Mouse (Mus musculus) A20 (cell line): ENCODE data around the gene Gm6217.
"Not testable (repeated sequence)": the region's sequence is repeated elsewhere in the genome, so short reads cannot be mapped to it uniquely, and the experiment has no call there.

Experiments
- DNase-seq: peaks from one replicate; pipeline ENCODE4 v3.0.0-alpha.2; 2011; ENCODE audit warnings: low read depth, low spot score

The Gm6217 gene

DNA sequence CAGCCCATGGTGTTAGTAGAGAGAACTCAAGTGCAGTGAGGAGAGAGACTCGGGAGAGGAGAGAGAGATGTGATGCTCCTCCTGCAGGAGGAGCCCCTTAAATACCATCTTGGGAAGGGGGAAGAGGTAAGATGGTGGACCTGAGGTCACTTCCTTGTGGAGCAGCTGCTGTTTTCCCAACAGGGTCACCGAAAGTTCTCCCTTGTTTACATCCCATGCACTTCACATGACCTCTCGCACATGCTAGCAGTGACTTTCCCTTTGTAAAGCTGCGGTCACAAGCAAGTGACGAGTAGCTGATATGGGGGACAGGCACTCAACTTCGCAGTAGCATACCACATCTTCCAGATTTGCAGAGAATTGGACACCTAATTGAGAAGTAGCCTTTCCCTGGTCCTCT, at the start of gene Gm6217:
Gm6217 (minus strand) TSS at position 74 of the 400 bp plus-strand sequence.
- DNase-seq = not testable (repeated sequence)

DNA sequence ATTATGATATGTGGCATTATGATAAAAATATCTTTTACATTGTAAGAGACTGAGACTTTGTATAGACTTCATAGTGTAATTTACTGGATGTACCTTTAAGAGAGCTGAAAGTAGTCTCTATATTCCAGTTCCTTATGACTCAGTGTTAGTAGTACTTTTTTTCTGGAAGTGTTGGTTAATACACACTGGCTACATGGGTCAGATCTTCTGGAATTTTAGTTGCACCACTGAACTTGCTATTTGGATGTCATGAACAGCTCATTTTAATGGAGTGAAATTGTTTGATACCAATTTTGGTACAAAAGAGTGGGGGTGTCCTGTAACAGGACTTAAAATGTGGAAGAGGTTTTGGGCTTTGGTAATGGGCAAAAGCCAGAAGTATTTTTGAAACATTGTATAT, 46.6 kb upstream of the Gm6217 start:
- no peak for DNase-seq

GRCm38 (mm10) chr1:82975750-82976149, 44.6 kb upstream of the Gm6217 start:
- no peak for DNase-seq

DNA sequence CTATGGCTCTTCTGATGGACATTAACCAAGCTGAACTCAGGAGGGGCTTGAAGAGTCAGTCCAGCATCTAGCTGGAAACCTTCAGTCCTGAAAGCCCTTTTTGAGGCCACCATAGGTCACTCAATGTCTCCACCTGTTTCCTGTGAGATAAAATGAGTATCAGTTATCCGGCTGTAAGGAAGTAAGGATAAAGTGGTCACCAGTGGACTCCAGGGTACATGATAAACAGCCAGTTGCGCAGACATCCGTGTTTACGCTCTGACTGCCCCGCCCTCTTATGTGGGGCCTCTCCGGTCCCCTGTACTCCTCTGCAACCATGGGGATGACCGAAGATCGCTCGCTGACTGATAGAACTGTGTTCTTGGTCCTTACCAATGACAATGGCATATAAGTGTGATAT, 43.1 kb upstream of the Gm6217 start:
- DNase-seq = no peak

- no peak for DNase-seq
Measured at GRCm38 (mm10) chr1:82973901-82974300, 42.7 kb upstream of the Gm6217 start.

DNA sequence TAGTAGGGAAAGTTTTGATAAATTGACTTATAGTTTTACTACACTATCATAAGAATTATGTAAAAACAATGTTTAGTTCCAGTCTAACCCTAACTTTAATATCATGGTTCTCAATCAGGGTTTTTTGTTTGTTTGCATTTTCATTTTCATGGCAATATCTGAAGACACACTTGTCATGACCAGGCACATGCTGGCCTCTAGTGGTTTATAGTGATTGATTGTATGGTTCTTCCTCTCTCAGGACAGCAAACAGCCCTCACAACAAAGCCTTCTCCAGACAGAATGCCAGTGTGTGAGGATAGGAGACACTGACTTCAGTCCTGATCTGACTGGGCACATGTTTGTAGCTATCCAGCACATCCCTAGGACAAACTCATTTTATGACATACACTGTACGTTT, 42.0 kb upstream of the Gm6217 start:
- DNase-seq = peak; percentile 13

DNA sequence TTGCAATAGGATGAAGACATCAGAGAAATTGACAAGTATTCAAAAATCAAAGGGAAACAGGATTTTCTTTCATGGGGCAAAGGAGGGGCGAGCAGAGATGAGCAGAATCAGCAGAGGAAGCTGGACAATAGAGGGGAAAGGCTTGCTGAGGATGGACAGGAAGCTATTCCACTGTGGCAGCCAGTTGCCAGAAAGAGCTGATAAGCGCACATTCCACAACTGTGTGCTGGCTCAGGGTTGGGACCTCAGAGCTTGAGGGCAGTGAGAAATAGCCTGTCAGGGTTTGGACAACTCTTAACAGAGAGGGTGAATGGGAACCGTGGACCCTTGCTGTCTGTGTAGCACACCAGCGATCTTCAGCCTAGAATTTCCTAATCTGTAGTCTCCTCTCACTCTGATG, 40.8 kb upstream of the Gm6217 start:
- DNase-seq = no peak

DNA sequence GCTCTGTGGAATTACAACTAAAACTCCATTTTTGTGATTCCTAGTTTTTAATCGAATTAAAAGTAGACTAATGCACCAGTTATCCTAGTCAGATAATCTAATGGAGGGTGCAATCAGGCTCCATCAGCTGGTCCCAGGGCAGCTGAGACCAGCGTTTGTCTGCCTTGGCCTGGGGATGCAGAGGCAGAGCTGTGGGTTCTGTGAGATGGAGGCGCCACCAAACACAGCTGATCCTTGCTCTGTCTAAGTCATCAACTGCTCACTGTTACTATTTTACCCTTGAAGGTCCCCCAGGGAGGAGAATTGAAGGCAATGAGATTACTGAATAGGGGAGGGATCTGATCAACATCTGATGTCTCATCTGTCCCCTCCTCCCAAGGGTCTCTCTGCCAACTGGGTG, 35.2 kb upstream of the Gm6217 start:
- DNase-seq = no peak

DNA sequence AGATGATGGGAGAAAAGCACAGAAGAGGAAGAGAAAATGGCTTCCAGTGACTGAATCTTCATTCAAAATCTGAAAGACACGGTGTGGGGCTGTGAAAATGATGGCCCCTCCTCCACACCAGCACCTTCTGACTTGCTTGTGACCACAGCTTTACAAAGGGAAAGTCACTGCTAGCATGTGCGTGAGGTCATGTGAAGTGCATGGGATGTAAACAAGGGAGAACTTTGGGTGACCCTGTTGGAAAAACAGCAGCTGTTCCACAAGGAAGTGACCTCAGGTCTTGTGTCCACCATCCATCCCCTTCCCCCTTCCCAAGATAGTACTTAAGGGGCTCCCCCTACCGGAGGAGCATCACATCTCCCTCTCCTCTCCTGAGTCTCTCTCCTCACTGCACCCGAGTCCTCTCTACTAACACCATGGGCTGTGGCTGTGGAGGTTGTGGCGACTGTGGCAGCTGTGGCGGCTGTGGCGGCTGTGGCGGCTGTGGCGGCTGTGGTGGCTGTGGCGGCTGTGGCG, 28.7 kb upstream of the Gm6217 start, which contains the start of gene Gm47955:
Gm47955 (plus strand) TSS at position 417 of the 516 bp plus-strand sequence.
- DNase-seq = no peak

- DNase-seq = not testable (repeated sequence)
Measured at GRCm38 (mm10) chr1:82955913-82956312, 24.7 kb upstream of the Gm6217 start, which contains the start of gene Gm7544. Gm7544 (minus strand) TSS chr1:82956013.

DNA sequence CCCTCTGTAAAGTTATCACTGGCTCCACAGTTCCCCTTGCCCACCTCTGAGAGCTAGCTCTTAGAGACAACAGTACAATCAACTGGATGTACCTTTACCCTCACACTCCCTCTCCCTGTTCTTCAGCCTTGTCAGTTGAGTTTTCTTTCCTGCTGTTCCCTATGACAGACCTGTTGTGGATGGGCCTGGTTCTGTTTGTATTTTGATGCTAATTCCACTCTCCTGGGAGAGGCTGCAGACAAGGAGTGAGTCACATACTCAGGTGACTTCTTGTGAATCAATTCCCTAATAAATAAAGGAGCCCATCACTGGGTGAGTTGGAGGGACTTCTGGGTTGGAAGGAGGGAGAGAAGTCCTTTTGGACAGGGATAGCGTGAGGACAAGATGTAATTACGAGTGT, 17.4 kb upstream of the Gm6217 start:
- DNase-seq = no peak

DNA sequence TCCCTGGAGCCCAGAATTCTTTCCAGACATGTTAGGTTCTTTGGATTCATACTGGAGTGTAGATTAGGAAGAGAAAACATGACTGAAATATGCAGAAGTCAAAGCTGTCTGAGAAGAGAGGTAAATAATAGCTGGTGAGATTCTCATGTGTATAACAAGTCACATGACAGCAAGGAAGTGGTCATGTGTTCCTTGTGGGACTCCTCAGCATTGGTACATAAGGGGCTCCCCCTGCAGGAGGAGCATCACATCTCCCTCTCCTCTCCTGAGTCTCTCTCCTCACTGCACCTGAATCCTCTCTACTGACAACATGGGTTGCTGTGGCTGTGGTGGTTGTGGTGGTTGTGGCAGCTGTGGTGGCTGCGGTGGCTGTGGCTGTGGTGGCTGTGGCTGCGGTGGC, 14.8 kb upstream of the Gm6217 start:
- not testable (repeated sequence) for DNase-seq

- DNase-seq = not testable (repeated sequence)
Measured at GRCm38 (mm10) chr1:82943295-82943694, 12.1 kb upstream of the Gm6217 start, which contains the start of gene A030003K21Rik. A030003K21Rik (minus strand) TSS chr1:82943388.

- DNase-seq = not testable (repeated sequence)
Measured at GRCm38 (mm10) chr1:82942505-82942904, 11.3 kb upstream of the Gm6217 start.

- DNase-seq = no peak
Measured at GRCm38 (mm10) chr1:82938666-82939065, 7.5 kb upstream of the Gm6217 start.

DNA sequence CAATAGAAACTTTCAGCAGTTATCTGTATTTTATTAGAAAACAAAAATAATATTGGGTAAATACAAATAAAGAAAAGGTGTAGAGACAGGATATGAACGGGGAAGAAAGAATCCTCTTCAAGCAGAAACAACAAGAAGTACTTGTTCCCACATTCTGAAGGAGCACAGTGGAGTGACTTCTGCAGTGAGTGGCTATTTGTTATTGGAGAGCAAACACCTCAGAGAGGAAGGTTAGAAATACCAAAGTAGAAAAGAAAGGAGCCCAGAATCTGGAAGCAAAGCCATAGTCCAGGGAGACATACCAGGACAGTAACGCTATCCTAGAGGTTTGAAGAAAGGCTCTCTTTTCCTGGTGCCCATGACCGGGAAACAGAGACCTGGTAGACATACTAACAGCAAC, 641 bp downstream of the Gm6217 start:
- DNase-seq = not testable (repeated sequence)

- DNase-seq = no peak
Measured at GRCm38 (mm10) chr1:82924650-82925049, 6.5 kb downstream of the Gm6217 start, which contains the start of gene A030014E15Rik. A030014E15Rik (plus strand) TSS chr1:82924917.

DNA sequence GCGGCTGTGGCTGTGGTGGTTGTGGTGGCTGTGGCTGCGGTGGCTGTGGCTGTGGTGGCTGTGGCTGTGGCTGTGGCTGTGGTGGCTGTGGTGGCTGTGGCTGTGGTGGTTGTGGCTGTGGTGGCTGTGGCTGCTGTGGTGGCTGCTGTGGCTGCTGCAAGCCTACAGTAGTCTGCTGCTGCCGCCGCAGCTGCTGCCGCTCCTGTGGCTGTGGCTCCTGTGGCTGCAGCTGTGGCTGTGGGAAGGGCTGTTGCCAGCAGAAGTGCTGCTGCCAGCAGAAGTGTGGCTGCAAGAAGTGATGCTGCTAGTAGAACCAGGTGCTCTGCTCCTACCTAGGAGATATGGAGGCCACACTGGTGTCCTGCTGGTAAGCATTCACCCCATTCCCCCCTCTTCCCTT, 17.8 kb downstream of the Gm6217 start:
- DNase-seq = not testable (repeated sequence)

DNA sequence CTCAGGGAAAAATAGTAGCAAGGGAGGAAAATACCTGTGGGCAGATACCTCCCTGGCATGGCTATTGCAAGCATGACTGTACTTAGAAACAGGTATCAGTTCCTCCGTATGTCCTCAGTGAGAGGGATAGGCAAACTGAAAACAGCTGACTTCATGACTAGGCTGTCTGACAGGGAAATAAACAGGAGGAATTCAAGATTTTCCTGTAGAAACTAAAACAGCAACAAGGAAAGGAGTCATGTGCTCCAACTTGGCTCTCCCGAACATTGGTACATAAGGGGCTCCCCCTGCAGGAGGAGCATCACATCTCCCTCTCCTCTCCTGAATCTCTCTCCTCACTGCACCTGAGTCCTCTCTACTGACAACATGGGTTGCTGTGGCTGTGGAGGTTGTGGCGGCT, 18.2 kb downstream of the Gm6217 start, which contains the start of gene A030005L19Rik:
A030005L19Rik (plus strand) TSS at position 301 of the 400 bp plus-strand sequence.
- DNase-seq = no peak

- DNase-seq = no peak
Measured at GRCm38 (mm10) chr1:82905886-82906285, 25.3 kb downstream of the Gm6217 start.

- no peak for DNase-seq
Measured at GRCm38 (mm10) chr1:82901201-82901600, 30.0 kb downstream of the Gm6217 start.

DNA sequence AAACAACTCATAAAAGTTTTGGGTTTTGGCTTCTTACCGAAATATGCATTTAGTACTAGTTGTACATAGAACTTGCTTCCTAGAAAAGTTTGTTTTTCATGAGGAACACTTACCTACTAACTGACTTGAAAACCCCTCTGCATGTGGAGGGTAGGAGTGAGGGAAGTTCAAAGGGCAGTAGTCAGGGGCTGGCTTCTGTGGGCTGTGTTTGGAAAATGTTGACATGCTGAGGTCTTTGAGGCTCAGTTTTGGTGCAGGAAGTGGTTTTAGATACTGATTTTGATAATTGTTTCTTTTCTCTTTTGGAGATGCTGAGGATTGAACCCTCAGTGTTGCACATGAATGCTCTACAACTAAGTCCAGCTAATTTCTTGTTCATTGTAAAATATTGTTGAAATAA, 30.6 kb downstream of the Gm6217 start:
- no peak for DNase-seq

DNA sequence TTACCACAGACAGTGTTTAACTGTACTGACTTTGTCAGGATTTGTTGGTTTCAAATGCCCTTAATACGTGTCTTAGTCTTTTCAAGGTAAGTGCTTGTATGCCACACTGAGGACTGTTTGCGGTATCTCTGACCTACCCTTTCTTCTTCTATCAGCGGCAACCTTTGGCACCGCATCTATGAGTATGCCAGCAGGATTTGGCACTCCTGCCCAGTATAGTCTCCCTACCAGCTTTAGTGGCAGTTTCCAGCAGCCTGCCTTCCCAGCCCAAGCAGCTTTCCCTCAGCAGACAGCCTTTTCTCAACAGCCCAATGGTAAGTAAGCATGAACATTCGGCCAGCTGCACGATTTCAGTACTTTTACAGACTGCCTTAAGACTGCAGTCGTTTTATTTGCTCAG, 37.9 kb downstream of the Gm6217 start:
- DNase-seq = no peak
